Mouse (Mus musculus) heart, postnatal 0 days (tissue): ENCODE results near the gene Tacc3.

Experiments used
- CTCF ChIP-seq: IDR thresholded peaks from 2 replicates; pipeline ENCODE4 v1.5.1; 2016; ENCODE audit warnings: antibody characterized with exemption, control low read depth, low read depth
- EP300 ChIP-seq: IDR thresholded peaks from 2 replicates; pipeline ENCODE4 v1.6.1; 2016; ENCODE audit warnings: antibody characterized with exemption, low read depth

- TF ChIP-seq CTCF (no peak), EP300 (no peak)
Observed at GRCm38 (mm10) chr5:33722266-33723018, 64.5 kb downstream of the Tacc3 start.
